Mouse (Mus musculus) spleen, embryonic (tissue): ENCODE results near the gene Chchd5.

Source experiments
- CTCF ChIA-PET: fragments of 350-600 bp; sonication (Branson Sonifier 250); formaldehyde crosslinking; loops from one replicate; lab custom pipeline; 2022; lab: Charles Lee

The Chchd5 gene

GRCm38 (mm10) chr2:129129412-129129929, at the start of gene Chchd5:
TSS of gene Chchd5 (plus strand) at chr2:129129700.
- CTCF ChIA-PET, result no interaction called here

DNA sequence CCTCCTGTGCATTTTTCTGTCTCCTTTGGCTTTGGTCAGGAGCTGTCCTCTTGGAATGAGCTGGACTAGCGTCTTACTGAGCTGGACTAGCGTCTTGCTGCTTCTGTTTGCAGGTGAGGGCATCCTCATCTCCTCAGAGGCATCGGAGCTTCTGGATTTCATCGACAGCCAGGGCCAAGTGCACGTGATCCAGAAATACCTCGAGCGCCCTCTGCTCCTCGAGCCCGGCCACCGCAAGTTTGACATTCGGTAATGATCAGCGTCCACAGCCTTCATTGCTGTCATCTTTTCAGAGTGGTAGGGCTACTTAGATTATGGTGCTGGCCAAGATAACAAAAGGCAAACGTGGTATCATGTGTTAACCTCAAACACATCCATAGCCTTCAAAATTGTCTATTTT, 48.4 kb upstream of the Chchd5 start:
- CTCF ChIA-PET, result no interaction called here

DNA sequence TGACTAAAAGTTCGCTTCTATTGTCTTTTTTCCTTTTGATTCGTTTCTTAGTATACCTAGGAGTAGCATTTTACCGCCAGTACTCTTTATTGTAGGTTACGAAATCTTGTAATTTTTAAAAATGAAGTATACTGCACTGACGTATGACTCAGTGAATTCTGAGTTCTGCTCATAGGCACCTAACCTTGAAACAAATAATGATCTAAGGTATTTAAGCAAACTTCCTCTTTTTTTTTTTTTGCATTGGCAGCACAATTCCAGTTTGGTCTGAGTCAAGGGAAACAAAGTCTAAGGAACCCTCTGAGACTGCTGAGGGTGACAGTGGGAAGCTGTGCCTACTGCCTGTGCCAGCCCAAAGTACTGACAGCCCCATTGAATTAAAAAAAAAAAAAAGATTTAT, 46.0 kb upstream of the Chchd5 start:
- CTCF ChIA-PET, result interaction anchor here (0.6 kb wide), 2 partner anchors 273 to 1635 kb away, joined by 4 read pairs; no protein-coding TSS in a partner anchor

DNA sequence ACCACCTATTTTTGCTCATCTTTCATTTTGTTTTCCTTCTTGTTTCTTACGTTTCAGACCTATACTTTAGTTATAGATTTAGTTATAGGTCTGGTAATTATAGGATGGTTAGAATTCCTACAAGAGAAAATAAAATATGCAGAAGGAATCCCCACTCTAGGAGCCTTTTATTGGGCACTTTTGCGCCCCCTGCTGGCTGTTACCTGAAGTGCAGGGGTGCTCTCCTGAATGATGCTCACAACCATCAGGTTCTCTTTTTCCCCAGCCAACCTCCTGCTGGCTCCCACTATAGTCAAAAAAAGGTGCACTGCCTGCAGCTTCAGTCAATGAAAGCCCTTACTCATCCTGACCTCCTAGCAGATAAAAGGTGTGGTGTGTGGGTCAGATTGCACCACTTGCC, 44.5 kb upstream of the Chchd5 start:
- CTCF ChIA-PET, result no interaction called here

GRCm38 (mm10) chr2:129087520-129087919, 42.0 kb upstream of the Chchd5 start:
- CTCF ChIA-PET, result interaction anchor here (0.6 kb wide), 1 partner anchor 1615 kb away, joined by 3 read pairs; no protein-coding TSS in a partner anchor

DNA sequence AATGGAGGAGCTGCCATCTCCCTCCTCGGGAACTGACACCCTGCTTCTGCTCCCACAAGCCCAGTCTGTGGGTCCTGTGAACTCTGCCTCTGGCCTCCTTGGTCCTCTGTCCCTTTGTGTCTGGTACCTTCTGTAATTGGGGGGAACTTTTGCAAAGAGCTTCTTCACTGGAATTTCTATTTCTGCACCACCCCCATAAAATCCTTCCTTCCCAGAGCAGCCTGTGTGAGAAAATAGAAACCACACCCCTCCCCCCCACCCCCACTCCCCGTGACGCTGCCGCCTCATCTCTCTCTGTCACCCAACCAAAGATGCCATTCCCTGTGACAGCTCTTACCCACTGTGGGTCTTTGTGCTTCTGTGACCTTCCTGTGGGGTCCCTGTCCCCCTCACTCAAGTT, 39.1 kb upstream of the Chchd5 start:
- CTCF ChIA-PET, result interaction anchor here (0.6 kb wide), 1 partner anchor 44 kb away, joined by 3 read pairs; no protein-coding TSS in a partner anchor

DNA sequence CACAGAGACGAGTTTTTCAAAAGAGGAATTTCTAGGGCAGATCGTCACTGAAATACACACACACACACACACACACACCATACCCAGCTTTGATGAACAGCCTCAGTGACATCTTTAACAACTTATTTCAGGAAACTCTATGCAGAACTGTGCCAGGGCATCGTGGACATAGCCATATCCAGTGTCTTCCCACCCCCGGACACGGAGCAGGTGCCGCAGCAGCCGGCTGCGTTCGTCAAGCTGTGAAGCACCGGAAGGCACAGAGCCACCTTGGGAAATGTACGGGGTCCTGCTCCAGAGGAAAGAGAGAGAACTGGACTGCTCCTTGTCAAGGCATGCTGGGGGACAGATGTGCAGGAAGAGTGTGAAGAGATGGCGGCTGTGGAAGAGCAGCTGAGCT, 36.7 kb upstream of the Chchd5 start:
- CTCF ChIA-PET, result no interaction called here

- CTCF ChIA-PET, result no interaction called here
Observed at GRCm38 (mm10) chr2:129093926-129094724, 35.4 kb upstream of the Chchd5 start.

GRCm38 (mm10) chr2:129100784-129101310, 28.7 kb upstream of the Chchd5 start, which contains the start of gene Polr1b:
TSS of gene Polr1b (plus strand) at chr2:129100995.
- CTCF ChIA-PET, result no interaction called here

DNA sequence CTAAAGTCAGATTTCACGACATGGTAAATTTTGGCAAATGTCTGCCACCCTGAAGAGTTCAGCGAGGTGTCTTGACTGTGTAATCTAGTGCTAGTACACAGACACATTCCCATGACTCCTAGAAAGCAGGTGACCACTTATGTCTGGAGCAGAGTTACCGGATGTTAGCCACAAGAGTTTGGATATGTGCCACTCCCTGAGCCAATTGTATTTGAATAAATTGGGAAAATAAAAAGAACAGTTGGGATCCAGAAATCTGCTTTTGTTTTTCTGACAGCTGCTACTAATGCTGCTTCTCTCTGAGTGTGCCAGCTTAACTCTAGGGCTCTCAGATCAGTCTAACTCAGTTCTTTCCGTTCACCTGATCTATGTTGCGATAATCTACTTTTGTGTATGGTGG, 16.6 kb upstream of the Chchd5 start:
- CTCF ChIA-PET, result no interaction called here

DNA sequence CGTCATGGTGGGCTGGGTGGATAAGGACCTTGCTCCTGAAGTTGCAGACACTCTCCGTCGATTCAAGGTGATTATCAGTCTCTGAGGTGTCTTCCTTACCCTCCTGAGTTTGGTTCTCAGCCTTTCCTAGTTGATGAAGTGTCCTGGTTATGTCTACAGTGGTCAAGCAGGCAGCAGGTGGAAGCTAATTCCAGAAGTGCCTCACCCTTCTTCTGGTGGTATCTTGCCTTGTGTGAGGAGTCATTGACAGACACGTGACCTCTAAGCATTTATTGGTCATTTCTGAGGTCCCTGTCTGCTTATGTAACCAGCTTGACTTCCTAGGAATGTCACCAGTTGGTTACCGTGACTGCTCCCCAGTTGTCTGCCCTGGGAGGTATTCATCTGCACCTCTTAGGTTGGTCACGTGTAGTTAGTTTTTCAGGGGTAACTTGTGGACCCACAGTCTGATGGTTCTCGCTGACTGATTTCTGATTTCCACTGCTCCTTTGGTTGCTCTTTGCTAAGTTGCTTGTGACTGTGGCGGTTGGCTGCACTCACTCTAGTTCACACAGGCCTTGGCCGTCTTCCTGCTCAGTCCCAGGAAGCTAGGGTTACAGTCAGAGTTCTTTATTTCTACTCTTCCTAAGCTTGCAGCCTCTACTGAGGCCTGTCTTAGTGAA, 13.7 kb upstream of the Chchd5 start:
- CTCF ChIA-PET, result no interaction called here

- CTCF ChIA-PET, result no interaction called here
Observed at GRCm38 (mm10) chr2:129116368-129116739, 13.1 kb upstream of the Chchd5 start.

DNA sequence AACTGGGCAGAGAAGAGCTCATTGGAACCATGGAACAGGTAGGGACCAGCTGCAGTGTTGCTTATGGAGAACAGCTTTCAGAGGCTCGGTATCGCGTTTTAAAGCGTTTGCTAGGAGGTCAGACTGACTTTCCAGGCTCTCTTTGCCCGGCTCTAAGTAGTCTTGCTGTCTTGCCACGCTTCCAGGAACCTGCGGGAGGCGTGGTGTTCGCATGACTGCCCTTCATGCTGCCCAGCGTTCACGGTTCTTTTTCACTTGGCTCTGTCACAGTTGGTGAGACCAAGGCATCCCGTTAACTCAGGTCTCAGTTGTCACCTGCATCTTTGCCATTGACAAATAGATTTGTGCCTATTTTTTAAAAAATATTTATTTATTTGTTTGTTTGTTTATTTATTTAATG, 11.4 kb upstream of the Chchd5 start:
- CTCF ChIA-PET, result no interaction called here

DNA sequence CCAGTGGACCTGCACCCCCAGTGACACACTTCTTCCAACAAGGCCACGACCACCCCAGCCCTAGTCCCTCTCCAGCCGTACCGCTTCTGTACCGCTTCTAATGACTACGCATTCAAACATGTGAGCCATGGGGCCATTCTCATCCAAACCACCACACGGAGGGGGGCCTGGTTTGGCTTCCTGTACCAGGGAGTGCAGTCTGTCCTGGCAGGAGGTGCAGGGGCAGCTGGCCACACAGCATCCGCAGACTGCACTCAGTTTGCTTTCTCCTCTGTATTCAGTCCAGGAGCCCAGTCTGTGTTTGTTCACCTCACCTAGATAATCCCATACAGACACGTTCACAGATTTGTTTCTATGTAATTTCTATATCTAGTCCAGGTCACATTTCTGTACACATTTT, 7.5 kb upstream of the Chchd5 start:
- CTCF ChIA-PET, result no interaction called here

DNA sequence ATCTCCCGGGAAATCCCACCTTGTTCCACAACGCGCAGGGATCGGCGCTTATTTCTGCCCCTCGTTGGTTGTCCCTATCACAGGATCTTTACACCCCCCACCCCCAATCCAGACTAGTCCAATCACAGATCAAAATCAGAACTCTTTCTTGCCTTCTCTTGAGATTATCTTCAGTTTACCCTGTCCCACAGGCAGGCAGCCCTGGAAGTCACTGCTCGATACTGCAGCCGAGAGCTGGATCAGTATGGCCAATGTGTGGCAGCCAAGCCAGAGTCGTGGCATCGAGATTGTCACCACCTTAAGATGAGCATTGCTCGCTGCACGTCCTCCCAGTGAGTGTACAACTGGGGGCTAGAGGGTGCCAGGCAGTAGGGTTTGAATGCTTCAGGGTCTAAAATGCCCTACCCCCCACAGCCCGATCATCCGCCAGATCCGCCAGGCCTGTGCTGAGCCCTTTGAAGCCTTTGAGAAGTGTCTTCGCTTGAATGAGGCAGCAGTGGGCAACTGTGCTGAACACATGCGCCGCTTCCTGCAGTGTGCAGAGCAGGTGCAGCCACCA, 566 bp downstream of the Chchd5 start:
- CTCF ChIA-PET, result interaction anchor here (0.6 kb wide), 1 partner anchor 606 kb away, joined by 3 read pairs; no protein-coding TSS in a partner anchor

DNA sequence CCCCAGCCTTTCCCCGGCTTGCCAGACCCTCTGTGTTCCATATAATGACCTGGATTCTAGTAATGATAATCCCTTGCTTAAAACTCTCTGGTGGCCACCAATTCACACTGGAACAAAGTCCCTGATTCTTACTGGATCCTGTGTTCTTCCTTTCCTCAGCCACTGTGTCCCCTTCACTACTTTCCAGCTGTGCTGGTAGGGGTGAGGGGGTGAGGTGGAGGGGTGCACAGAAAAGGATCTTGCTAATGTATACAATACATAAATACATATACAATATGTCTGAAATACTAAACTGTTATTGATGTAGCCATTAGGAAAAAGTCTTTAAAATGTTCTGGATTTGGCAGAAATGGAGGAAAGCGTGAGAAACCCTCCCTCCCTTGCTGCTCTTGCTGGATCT, 1.3 kb downstream of the Chchd5 start:
- CTCF ChIA-PET, result no interaction called here

- CTCF ChIA-PET, result no interaction called here
Observed at GRCm38 (mm10) chr2:129132231-129132630, 2.7 kb downstream of the Chchd5 start.

- CTCF ChIA-PET, result no interaction called here
Observed at GRCm38 (mm10) chr2:129133006-129133805, 3.7 kb downstream of the Chchd5 start.

DNA sequence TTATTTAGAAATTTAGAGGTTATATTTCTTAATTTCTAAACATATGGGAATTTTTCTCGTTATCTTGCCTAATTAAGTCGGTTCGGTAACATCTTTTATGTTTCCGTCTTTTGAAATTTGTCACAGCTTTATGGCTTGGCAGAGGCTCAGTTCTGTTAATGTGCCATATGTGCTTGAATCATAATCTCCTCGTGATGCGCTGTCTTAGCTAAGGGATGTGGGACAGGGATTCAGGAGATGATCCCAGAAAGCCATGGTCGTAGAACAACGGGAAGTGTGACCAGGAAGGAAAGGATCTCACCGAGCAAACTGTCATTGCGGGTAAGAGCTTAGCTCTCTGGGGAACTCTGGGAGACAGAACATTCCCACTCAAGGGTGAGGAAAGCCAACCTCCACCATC, 10.4 kb downstream of the Chchd5 start:
- CTCF ChIA-PET, result no interaction called here

DNA sequence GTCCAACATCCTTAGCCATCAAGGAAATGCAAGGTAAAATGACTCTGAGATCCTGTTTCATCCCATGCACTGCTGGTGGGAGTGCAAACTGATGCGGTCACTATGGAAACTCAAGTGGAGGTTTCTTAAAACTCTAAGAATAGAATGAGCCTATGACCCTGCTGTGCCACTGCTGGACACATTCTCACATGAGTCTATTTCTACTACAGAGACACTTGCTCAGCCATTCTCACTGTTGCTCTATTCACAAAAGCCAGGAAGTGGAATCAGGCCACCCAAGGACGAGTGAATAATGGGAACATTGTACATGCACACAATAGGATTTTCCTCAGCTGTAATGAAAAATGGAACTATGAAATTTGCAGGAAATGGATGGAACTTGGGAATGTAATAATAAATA, 19.3 kb downstream of the Chchd5 start:
- CTCF ChIA-PET, result no interaction called here

- CTCF ChIA-PET, result no interaction called here
Observed at GRCm38 (mm10) chr2:129150386-129150785, 20.9 kb downstream of the Chchd5 start.
